Mouse (Mus musculus) gastrocnemius, postnatal 4 days (tissue): ENCODE results near the gene Vmn1r2. TPM values are rescaled to one million over a fixed set of nuclear protein-coding genes. Genes with fewer than 3 reads are reported as not detected.
"Not testable (repeated sequence)": the region's sequence is repeated elsewhere in the genome, so short reads cannot be mapped to it uniquely, and the experiment has no call there.

Experiments
- DNase-seq, 2 experiments: peaks; one replicate each; pipeline ENCODE4 v3.0.0; 2021 to 2022; ENCODE audit warnings: low spot score in 2 of 2, mixed read lengths in 2 of 2
- long read RNA-seq, 2 experiments: library from polyadenylated mRNA; stranded (forward); transcript quantifications; one replicate each; pipeline ENCODE4 v2.0.0; 2021
- total RNA-seq, 2 experiments: library from RNA; stranded (reverse); gene quantifications; 2 replicates each; pipeline ENCODE4 v1.2.3; 2021

The Vmn1r2 gene
- total RNA-seq = not detected
- long read RNA-seq, experiment 1 = 0 reads
- long read RNA-seq, experiment 2 = 0 reads

GRCm38 (mm10) chr4:3167020-3167419 is at the start of gene Vmn1r2:
Gene Vmn1r2, plus strand, starts transcription at chr4:3167320.
- DNase-seq = not testable (repeated sequence)

GRCm38 (mm10) chr4:3147926-3148325 is 19.2 kb upstream of the Vmn1r2 start:
- not testable (repeated sequence) for DNase-seq

DNA sequence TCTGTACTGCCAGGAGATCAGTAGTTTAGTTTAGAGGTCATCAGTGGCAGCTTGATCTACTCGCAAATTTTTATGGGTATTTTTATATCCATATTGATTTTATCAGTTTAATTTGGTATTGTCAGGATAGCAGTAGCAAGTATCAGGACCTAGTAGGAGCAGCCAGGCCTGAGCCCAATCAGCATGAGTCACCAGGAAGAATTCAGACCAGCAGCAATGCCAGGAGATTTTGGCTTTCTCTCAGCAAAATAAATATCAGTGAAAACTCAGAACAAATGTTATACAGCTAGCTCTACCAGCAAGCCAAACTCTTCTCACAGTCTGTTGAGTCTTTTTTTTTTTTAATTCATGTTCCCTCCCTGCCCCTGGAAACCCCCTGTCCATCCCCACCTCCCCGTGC is 13.8 kb upstream of the Vmn1r2 start:
- DNase-seq = not testable (repeated sequence)

DNA sequence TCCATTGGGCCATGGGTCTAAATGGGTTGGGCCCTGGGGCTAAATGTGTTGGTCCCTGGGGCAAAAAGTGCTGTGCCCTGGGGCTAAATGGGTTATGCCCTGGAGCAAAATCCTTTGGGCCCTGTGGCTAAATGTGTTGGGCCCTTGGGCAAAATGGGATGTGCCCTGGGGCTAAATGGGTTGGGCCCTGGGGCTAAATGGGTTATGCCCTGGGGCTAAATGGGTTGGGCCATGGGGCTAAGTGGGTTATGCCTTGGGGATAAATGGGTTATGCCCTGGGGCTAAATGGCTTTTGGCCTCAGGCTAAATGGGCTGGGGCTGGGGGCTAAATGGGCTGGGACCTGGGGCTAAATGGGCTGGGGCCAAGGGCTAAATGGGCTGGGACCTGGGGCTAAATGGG is 2.7 kb upstream of the Vmn1r2 start:
- not testable (repeated sequence) for DNase-seq

DNA sequence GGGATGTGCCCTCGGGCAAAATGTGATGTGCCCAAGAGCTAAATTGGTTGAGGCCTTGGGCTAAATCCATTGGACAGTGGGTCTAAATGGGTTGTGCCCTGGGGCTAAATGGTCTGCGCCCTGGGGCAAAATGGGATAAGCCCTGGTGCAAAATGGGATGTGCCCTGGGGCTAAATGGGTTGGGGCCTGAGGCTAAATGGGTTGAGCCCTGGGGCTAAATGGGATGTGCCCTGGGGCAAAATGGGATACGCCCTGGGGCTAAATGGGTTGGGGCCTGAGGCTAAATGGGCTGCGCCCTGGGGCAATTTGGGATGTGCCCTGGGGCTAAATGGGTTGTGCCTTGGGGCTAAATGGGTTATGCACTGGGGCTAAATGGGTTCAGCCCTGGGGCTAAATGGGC is 2.1 kb upstream of the Vmn1r2 start:
- peak in 1 of 2 experiments; percentile 81 for DNase-seq

GRCm38 (mm10) chr4:3174586-3174985 is 7.5 kb downstream of the Vmn1r2 start:
- DNase-seq = not testable (repeated sequence)

DNA sequence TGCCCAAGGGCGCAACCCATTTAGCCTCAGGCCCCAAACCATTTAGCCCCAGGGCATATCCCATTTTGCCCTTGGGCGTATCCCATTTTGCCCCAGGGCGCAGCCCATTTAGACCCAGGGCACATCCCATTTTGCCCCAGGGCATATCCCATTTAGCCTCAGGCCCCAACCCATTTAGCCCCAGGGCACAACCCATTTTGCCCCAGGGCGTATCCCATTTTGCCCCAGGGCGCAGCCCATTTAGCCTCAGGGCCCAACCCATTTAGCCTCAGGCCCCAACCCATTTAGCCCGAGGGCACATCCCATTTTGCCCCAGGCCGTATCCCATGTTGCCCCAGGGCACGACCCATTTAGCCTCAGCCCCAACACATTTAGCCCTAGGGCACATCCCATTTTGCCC is 8.6 kb downstream of the Vmn1r2 start:
- DNase-seq = not testable (repeated sequence)

DNA sequence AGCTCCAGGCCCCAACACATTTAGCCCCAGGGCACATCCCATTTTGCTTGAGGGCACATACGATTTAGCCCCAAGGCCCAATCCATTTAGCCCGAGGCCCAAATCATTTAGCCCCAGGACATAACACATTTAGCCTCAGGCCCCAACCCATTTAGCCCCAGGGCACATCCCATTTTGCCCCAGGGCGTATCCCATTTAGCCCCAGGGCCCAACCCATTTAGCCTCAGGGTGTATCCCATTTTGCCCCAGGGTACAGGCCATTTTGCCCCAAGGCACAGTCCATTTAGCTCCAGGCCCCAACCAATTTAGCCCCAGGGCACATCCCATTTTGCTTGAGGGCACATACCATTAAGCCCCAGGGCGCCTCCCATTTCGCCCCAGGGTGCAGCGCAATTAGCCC is 9.1 kb downstream of the Vmn1r2 start:
- DNase-seq = not testable (repeated sequence)

DNA sequence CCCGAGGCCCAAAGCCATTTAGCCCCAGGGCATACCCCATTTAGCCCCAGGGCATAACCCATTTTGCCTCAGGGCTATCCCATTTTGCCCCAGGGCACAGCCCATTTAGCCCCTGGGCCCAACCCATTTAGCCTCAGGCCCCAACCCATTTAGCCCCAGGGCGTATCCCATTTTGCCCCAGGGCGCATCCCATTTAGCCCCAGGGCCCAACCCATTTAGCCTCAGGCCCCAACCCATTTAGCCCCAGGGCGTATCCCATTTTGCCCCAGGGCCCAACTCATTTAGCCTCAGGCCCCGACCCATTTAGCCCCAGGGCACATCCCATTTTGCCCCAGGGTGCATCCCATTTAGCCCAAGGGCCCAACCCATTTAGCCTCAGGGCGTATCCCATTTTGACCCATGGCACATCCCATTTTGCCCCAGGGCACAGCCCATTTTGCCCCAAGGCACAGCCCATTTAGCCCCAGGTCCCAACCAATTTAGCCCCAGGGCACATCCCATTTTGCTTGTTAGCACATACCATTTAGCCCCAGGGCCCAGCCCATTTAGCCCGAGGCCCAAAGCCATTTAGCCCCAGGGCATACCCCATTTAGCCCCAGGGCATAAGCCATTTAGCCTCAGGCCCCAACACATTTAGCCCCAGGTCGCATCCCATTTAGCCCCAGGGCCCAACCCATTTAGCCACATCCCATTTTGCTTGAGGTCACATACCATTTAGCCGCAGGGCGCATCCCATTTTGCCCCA is 9.8 kb downstream of the Vmn1r2 start:
- peak; percentile 15 to 57 for DNase-seq

DNA sequence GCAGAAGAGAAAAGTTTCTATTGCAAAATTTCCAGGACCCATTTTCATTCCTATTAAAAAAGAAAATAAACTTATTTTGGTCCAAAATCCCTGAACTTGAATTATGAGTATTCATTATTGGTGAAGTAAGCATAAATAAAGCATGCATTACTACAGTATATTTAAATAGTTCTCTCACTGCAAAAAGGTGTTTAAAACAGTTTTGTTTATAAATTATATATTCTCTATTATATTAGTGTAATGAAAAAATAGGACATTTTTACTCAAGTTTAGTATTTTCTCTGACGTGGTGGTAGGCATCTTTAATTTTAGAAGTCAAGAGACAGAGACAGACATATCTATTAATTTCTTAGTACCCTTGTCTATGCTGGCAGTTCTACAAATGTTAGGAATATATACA is 18.1 kb downstream of the Vmn1r2 start, which contains the start of gene Vmn1r3:
Gene Vmn1r3 (minus strand): TSS at position 101 of the 400 bp plus-strand sequence.
- not testable (repeated sequence) for DNase-seq

DNA sequence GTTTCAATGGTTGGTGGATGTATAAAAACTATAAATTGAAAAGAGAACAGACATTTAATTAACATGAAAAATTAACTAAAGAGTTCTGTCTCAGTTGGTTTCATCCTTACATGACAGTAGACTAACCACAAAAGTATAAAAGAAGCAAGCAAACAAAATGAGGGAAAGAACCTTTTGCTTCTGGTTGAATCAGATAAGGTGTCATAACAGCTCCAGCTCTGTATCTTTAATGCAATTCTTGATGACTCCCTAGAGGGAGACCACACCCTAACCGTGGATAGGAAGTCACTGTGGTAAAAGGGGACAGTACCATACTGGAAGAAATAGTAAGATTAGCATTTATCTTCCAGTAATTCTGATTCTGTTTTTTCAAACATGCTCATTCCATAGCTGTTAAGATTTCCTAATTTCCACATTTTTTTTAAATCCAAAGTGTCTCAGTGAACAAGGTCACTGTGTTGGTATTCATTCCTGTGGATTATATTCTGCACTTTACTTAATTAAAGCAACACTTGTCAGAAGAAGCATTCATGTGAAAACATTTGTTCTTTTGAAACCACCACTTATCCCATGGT is 42.6 kb downstream of the Vmn1r2 start:
- not testable (repeated sequence) for DNase-seq

GRCm38 (mm10) chr4:3213349-3213748 is 46.2 kb downstream of the Vmn1r2 start:
- not testable (repeated sequence) for DNase-seq

DNA sequence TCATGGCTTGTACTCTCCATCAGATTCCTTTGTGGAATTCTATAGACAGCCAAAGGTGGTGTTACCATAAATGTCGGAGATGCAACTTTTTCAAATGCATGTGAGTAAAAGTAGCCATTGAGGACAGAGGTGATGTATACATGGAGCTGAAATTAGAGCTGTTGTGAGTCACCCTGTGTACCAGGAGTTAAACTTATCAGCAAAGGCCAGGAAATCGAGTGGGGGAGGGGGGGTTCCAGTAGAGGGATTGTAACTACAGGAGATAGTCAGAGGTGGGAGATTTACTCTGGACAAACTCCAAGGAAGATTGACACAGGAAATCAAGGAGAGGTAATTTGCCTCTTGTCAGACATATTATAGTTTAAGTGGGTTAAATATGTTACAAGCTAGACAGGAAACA is 49.3 kb downstream of the Vmn1r2 start:
- DNase-seq = not testable (repeated sequence)

Other genes starting within 250 kb of the Vmn1r2 start
- gene Vmn1r3, start 18.0 kb downstream of the Vmn1r2 start, total RNA-seq = not detected